Mouse (Mus musculus) thymus, postnatal 10 days (tissue): ENCODE measurements around the gene Chic2.
A peak's percentile ranks its signal among the peaks of the same experiment; 100 is the strongest.

Source experiments
- DNase-seq, 2 experiments: peaks; one replicate each; pipeline ENCODE4 v3.0.0; 2021; ENCODE audit warnings: low spot score in 2 of 2

Gene Chic2

GRCm38 (mm10) chr5:75067125-75067756, 22.7 kb upstream of the Chic2 start:
- peak; percentile 80 for DNase-seq

GRCm38 (mm10) chr5:75066715-75067114, 22.1 kb upstream of the Chic2 start:
- peak in 1 of 2 experiments; percentile 14 for DNase-seq

- DNase-seq, result no peak
Measured at GRCm38 (mm10) chr5:75063177-75063576, 18.6 kb upstream of the Chic2 start.

- DNase-seq, result no peak
Measured at GRCm38 (mm10) chr5:75051109-75051508, 6.5 kb upstream of the Chic2 start.

- no peak for DNase-seq
Measured at GRCm38 (mm10) chr5:75046681-75047321, 2.2 kb upstream of the Chic2 start.

GRCm38 (mm10) chr5:75045371-75045770, 797 bp upstream of the Chic2 start:
- no peak for DNase-seq

- no peak for DNase-seq
Measured at GRCm38 (mm10) chr5:75043621-75044301, 813 bp downstream of the Chic2 start.

GRCm38 (mm10) chr5:75043011-75043445, 1.5 kb downstream of the Chic2 start:
- no peak for DNase-seq

GRCm38 (mm10) chr5:75039307-75039706, 5.3 kb downstream of the Chic2 start:
- no peak for DNase-seq

- no peak for DNase-seq
Measured at GRCm38 (mm10) chr5:75035475-75035874, 9.1 kb downstream of the Chic2 start.

GRCm38 (mm10) chr5:75014768-75015167, 29.8 kb downstream of the Chic2 start:
- no peak for DNase-seq

- no peak for DNase-seq
Measured at GRCm38 (mm10) chr5:75012771-75013421, 31.7 kb downstream of the Chic2 start.

GRCm38 (mm10) chr5:75011985-75012738, 32.4 kb downstream of the Chic2 start:
- no peak for DNase-seq

- no peak for DNase-seq
Measured at GRCm38 (mm10) chr5:75004755-75005154, 39.8 kb downstream of the Chic2 start.

- no peak for DNase-seq
Measured at GRCm38 (mm10) chr5:75002109-75002508, 42.5 kb downstream of the Chic2 start.

- no peak for DNase-seq
Measured at GRCm38 (mm10) chr5:74998716-74999512, 45.7 kb downstream of the Chic2 start.

- DNase-seq, result no peak
Measured at GRCm38 (mm10) chr5:74994947-74995346, 49.6 kb downstream of the Chic2 start.

GRCm38 (mm10) chr5:74984101-74984500, 60.5 kb downstream of the Chic2 start:
- DNase-seq, result no peak

- DNase-seq, result no peak
Measured at GRCm38 (mm10) chr5:74980574-74980973, 64.0 kb downstream of the Chic2 start.

- DNase-seq, result no peak
Measured at GRCm38 (mm10) chr5:74980154-74980553, 64.4 kb downstream of the Chic2 start.

- DNase-seq, result no peak
Measured at GRCm38 (mm10) chr5:74979586-74979985, 65.0 kb downstream of the Chic2 start.
